ENCODE assay signal across 17 mouse cellular contexts in the genomic region with DNA sequence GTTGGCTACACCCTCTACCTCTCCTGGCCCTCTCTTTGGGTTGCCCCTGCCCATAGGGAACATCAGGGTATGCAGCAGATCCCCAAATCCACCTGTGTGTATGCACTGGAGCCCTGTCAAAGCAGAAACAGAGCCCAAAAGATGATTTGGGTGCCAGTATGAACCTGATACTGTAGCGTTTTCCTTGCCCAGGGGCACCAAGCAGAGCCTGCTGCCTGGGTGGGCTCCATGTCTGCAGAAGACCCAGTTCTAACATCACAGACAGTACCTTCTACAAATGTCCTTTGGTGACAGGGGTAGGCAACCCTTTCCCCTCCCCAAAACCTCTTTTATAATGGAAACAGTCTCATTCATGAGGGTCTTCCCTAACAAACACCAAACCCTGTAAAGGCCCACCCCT.
"Had no signal": no experiment of that assay in that cellular context is flagged by ENCODE, and none has a peak within 500 bp of the region (broad histone marks: within the 10 kb centered on the region; RNA-seq: fewer than 3 reads in every experiment).

No protein-coding gene starts in this region.

- H3K36me3 ChIP-seq: limb, embryonic 12.5 days; limb, embryonic 15.5 days; midbrain, embryonic 12.5 days; midbrain, embryonic 15.5 days; neural tube, embryonic 12.5 days; neural tube, embryonic 15.5 days had no signal

- H3K9ac ChIP-seq: limb, embryonic 12.5 days; limb, embryonic 15.5 days; liver, embryonic 14.5 days; liver, postnatal 0 days; lung, embryonic 14.5 days; midbrain, embryonic 12.5 days; midbrain, embryonic 15.5 days; neural tube, embryonic 12.5 days; neural tube, embryonic 15.5 days had no signal

- H3K4me1 ChIP-seq: neural tube, embryonic 12.5 days had no signal

- H3K27me3 ChIP-seq: limb, embryonic 12.5 days; limb, embryonic 15.5 days; midbrain, embryonic 15.5 days; neural tube, embryonic 15.5 days had no signal

- ATAC-seq: liver, postnatal 0 days; lung, postnatal 0 days had no signal

- DNase-seq: kidney, postnatal 25 days; liver, postnatal 0 days; lung, embryonic 14.5 days; thymus, adult 2 months; thymus, postnatal 14 days; thymus, postnatal 4 days had no signal

- H3K9me3 ChIP-seq: limb, embryonic 12.5 days; limb, embryonic 15.5 days; midbrain, embryonic 12.5 days; midbrain, embryonic 15.5 days; neural tube, embryonic 12.5 days; neural tube, embryonic 15.5 days had no signal

- H3K4me2 ChIP-seq: limb, embryonic 12.5 days; limb, embryonic 15.5 days; liver, embryonic 11.5 days; lung, embryonic 14.5 days; midbrain, embryonic 12.5 days; midbrain, embryonic 15.5 days; neural tube, embryonic 12.5 days; neural tube, embryonic 15.5 days had no signal

- H3K4me3 ChIP-seq: limb, embryonic 12.5 days; limb, embryonic 15.5 days; midbrain, embryonic 12.5 days; midbrain, embryonic 15.5 days; neural tube, embryonic 12.5 days; neural tube, embryonic 15.5 days had no signal

- H3K27ac ChIP-seq: kidney, postnatal 0 days; limb, embryonic 12.5 days; liver, embryonic 14.5 days; macrophage; midbrain, embryonic 12.5 days; neural tube, embryonic 12.5 days had no signal
